Comparison of ENCODE assay signal across 35 mouse cellular contexts in the genomic region with DNA sequence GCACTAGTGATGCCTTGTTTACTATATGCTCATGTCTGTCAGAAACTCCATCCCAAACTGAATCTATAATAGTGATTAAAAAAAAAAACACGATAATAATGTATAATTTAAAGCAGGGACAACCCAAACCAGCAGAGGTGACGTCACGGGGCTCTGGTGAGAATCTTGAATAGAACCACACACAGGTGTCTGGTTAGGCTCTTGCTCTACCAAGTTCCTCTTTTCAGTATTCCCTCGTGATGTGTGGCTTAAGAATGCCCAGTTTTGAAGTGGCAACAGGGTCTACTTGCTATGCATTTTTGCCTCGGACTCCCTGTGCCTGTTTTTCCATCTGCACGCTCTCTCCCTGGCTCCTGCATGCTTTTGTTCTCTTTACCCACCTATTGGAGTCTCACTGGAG.
"Had no signal": no experiment of that assay in that cellular context is flagged by ENCODE, and none has a peak within 500 bp of the region (broad histone marks: within the 10 kb centered on the region; RNA-seq: fewer than 3 reads in every experiment).

No protein-coding gene starts in this region.

- H3K36me3 ChIP-seq: heart, embryonic 10.5 days; heart, embryonic 12.5 days; heart, embryonic 13.5 days; heart, embryonic 15.5 days; hindbrain, embryonic 10.5 days; hindbrain, embryonic 12.5 days; hindbrain, embryonic 13.5 days; hindbrain, embryonic 15.5 days; intestine, embryonic 15.5 days; kidney, embryonic 15.5 days had no signal

- ATAC-seq: hindbrain, embryonic 16.5 days; hindbrain, postnatal 0 days; inflammation-experienced regulatory T-cells, adult 6 months; intestine, embryonic 15.5 days; intestine, embryonic 16.5 days; intestine, postnatal 0 days had no signal

- H3K4me1 ChIP-seq: heart, embryonic 10.5 days; heart, embryonic 12.5 days; heart, embryonic 15.5 days; hindbrain, embryonic 10.5 days; hindbrain, embryonic 15.5 days; intestine, embryonic 15.5 days; kidney, embryonic 15.5 days had no signal

- DNase-seq: heart, postnatal 10 days; heart, postnatal 14 days; heart, postnatal 36 days; heart, postnatal 4 days; kidney, adult 11 months; kidney, adult 18-20 months; kidney, adult 2 months; kidney, adult 8-10 months; kidney, adult 9 months; kidney, postnatal 10 days; kidney, postnatal 14 days; kidney, postnatal 25 days; kidney, postnatal 36 days; kidney, postnatal 4 days; layer of hippocampus, adult 9-11 months had no signal

- H3K27ac ChIP-seq: heart, embryonic 10.5 days; heart, embryonic 13.5 days; heart, embryonic 15.5 days; hindbrain, embryonic 10.5 days; hindbrain, embryonic 12.5 days; hindbrain, embryonic 13.5 days; hindbrain, embryonic 14.5 days; hindbrain, embryonic 15.5 days; hindbrain, postnatal 0 days; intestine, embryonic 15.5 days; kidney, embryonic 15.5 days; kidney, postnatal 0 days; layer of hippocampus, adult 2 months; left cerebral cortex, adult 2 months had no signal

- H3K4me2 ChIP-seq: heart, embryonic 11.5 days; heart, embryonic 12.5 days; heart, embryonic 13.5 days; heart, embryonic 15.5 days; hindbrain, embryonic 12.5 days; hindbrain, embryonic 13.5 days; hindbrain, embryonic 14.5 days; hindbrain, embryonic 15.5 days; intestine, embryonic 15.5 days; kidney, embryonic 15.5 days had no signal

- H3K9me3 ChIP-seq: heart, embryonic 10.5 days; heart, embryonic 12.5 days; heart, embryonic 13.5 days; heart, embryonic 15.5 days; hindbrain, embryonic 10.5 days; hindbrain, embryonic 12.5 days; hindbrain, embryonic 13.5 days; hindbrain, embryonic 15.5 days; intestine, embryonic 15.5 days; kidney, embryonic 15.5 days had no signal

- H3K4me3 ChIP-seq: heart, embryonic 10.5 days; heart, embryonic 12.5 days; heart, embryonic 13.5 days; heart, embryonic 15.5 days; hindbrain, embryonic 10.5 days; hindbrain, embryonic 12.5 days; hindbrain, embryonic 13.5 days; hindbrain, embryonic 15.5 days; intestine, embryonic 15.5 days; kidney, embryonic 15.5 days; layer of hippocampus, adult 2 months; left cerebral cortex, adult 2 months had no signal

- H3K27me3 ChIP-seq: heart, embryonic 12.5 days; heart, embryonic 13.5 days; heart, embryonic 15.5 days; hindbrain, embryonic 12.5 days; hindbrain, embryonic 13.5 days; hindbrain, embryonic 15.5 days; intestine, embryonic 15.5 days; kidney, embryonic 15.5 days had no signal

- H3K9ac ChIP-seq: heart, embryonic 12.5 days; heart, embryonic 13.5 days; heart, embryonic 15.5 days; hindbrain, embryonic 12.5 days; hindbrain, embryonic 13.5 days; hindbrain, embryonic 14.5 days; hindbrain, embryonic 15.5 days; intestine, embryonic 15.5 days; kidney, embryonic 15.5 days had no signal
